Mouse (Mus musculus) ES-Bruce4 (cell line): ENCODE results near the gene Fgfr2.

Source experiments
- CTCF ChIP-seq: IDR thresholded peaks from one replicate; pipeline ENCODE4 v1.8.1; 2011; ENCODE audit warnings: low read depth, low read length
- EP300 ChIP-seq: IDR thresholded peaks from 2 replicates; pipeline ENCODE4 v1.6.1; 2011; ENCODE audit warnings: low read depth, low read length; ENCODE audit not compliant: insufficient read depth
- POLR2A ChIP-seq: IDR thresholded peaks from one replicate; pipeline ENCODE4 v1.8.1; 2011; ENCODE audit warnings: low read length; ENCODE audit not compliant: insufficient read depth

DNA sequence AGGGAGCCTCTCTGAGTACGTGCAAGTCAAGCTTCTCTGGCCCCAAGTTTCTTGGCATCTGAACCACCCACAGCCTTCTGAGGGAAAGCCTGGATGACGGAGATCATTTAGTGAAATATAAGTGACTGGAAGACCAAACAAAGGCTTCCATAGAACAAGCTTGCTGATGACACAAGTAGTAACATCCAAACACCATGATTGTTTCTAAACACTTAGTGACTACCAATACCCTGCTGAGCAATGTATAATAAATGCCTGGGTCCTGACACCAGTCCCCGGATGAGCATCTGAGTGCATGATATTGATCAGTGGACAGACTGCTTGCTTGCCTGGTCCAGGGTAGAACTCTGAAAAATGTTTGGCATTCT, 2284.5 kb downstream of the Fgfr2 start:
- TF ChIP-seq CTCF = no peak
- no peak for TF ChIP-seq POLR2A
- no peak for TF ChIP-seq EP300
